Mouse (Mus musculus): ENCODE results near the gene Olfr314. TPM values are rescaled to one million over a fixed set of nuclear protein-coding genes. Genes with fewer than 3 reads are reported as not detected.
"Not testable (repeated sequence)": the region's sequence is repeated elsewhere in the genome, so short reads cannot be mapped to it uniquely, and the experiment has no call there.

The Olfr314 gene
- polyA plus RNA-seq (2012; rRNA removed): not detected in 2 replicates

DNA sequence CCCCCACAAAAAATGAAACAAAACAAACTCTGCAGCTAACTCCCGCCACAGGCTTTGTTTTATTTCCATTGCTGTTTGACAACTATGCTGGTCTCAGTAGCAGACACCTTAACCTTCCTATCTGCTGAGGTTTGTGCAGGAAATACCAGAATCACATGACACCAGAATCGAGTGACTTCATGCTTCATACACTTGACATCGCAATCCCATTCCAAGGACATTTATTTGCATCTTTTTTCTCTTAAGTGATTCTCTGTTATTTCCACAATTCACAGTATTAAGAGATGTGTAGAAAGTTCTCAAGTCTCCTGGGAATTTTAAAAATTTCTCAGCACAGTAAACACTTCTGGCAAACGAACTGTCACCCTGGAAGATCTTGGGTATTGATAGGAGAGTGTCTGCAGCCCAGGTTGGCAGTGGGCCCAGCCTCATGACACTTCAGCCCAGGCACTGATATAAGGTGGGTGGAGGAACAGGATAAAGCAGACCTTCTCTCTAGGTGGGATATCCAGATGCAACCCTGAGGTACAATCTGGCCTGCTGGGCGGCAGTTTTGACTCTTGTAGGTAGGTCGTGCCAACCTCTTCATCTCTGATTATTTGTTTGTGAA lies at the start of gene Olfr314:
Gene Olfr314, plus strand, starts transcription at position 473 of the 610 bp plus-strand sequence.
- 59% methylated on average over 6 of the region's 6 CpGs for WGBS
- Histone ChIP-seq H3K4me1 (ENCODE audit: control insufficient read depth, insufficient read depth, insufficient read length) (no peaks in the 10 kb centered on the region; the same call in 1 of the 2 replicates), H3K27ac (ENCODE audit: insufficient read depth, low read length) (no peak within 1 kb of the TSS), H3K4me3 (ENCODE audit: extremely low read depth, insufficient read depth, insufficient read length) (no peak within 1 kb of the TSS), H3K27me3 (ENCODE audit: control insufficient read depth, insufficient read depth, low read length) (no peaks in the 10 kb centered on the region), H3K36me3 (ENCODE audit: control insufficient read depth, insufficient read depth, low read length) (no peaks in the 10 kb centered on the region)
- TF ChIP-seq POLR2A (IDR thresholded peaks at IDR 0.05; ENCODE audit: low read depth, low read length) (no peak), CTCF (IDR thresholded peaks at IDR 0.05; ENCODE audit: extremely low read depth, insufficient read depth, insufficient read length, insufficient replicate concordance) (no peak)
- DNase-seq (ENCODE audit: low read depth in 1 of 2, low spot score in 2 of 2): no peak

DNA sequence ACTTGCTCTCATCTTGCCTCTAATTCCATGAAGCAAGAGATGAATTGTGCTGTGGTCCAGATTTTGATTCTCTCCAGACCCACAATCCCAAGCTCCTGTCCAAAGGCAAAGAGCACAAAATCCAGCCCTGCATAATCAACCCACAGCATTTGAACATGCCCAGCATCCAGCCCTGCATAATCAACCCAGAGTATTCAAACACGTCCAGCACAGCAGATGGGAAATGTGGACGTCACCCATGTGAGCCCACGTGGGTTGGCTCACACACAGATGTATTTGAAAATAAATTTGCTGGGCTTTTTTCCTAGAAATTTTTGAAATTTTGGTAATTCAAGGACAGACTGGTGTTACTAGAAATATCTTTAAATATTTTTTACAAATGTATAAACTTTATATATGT lies 49.4 kb upstream of the Olfr314 start:
- H3K27ac ChIP-seq (ENCODE audit: insufficient read depth, low read length): no peak overlapping the region
- H3K36me3 ChIP-seq (ENCODE audit: control insufficient read depth, insufficient read depth, low read length): no peaks in the 10 kb centered on the region
- WGBS: 56% methylated on average over 3 of the region's 3 CpGs
- no peak for TF ChIP-seq POLR2A (IDR thresholded peaks at IDR 0.05; ENCODE audit: low read depth, low read length)
- no peak for TF ChIP-seq CTCF (IDR thresholded peaks at IDR 0.05; ENCODE audit: extremely low read depth, insufficient read depth, insufficient read length, insufficient replicate concordance)
- DNase-seq (ENCODE audit: low read depth in 1 of 2, low spot score in 2 of 2): no peak
- H3K27me3 ChIP-seq (ENCODE audit: control insufficient read depth, insufficient read depth, low read length): no peaks in the 10 kb centered on the region
- no peak overlapping the region for H3K4me3 ChIP-seq (ENCODE audit: extremely low read depth, insufficient read depth, insufficient read length)
- no peaks in the 10 kb centered on the region for H3K4me1 ChIP-seq (ENCODE audit: control insufficient read depth, insufficient read depth, insufficient read length)

DNA sequence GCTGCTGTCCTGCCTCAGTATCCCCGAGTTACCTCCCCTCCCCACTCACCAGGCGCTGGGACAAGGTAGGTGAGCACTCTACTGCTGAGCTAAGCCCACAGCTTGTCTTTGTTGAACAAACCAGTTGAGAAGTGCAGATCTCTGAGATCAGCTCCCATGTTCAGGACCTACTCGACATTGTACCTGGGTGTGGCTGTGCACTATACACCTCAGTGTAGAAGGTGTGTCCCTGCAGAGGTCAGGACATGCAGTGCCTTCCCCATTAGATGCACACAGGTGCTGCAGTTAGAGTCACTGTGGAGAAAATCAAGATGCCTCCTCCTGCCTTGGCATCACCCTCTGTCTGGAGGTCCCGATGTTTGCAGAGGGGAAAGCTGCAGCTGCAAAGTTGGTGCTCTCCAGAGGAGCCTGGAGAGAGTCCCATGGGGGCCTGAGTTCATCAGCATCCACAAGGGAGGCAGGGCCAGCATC lies 43.9 kb upstream of the Olfr314 start, which contains the start of gene Olfr317:
Gene Olfr317, minus strand, starts transcription at position 421 of the 471 bp plus-strand sequence.
- DNase-seq (ENCODE audit: low read depth in 1 of 2, low spot score in 2 of 2): no peak
- Histone ChIP-seq H3K27ac (ENCODE audit: insufficient read depth, low read length) (no peak within 1 kb of the TSS), H3K36me3 (ENCODE audit: control insufficient read depth, insufficient read depth, low read length) (no peaks in the 10 kb centered on the region), H3K27me3 (ENCODE audit: control insufficient read depth, insufficient read depth, low read length) (no peaks in the 10 kb centered on the region), H3K4me3 (ENCODE audit: extremely low read depth, insufficient read depth, insufficient read length) (no peak within 1 kb of the TSS), H3K4me1 (ENCODE audit: control insufficient read depth, insufficient read depth, insufficient read length) (no peaks in the 10 kb centered on the region)
- 73% methylated on average over 4 of the region's 4 CpGs for WGBS
- TF ChIP-seq CTCF (IDR thresholded peaks at IDR 0.05; ENCODE audit: extremely low read depth, insufficient read depth, insufficient read length, insufficient replicate concordance): no peak
- TF ChIP-seq POLR2A (IDR thresholded peaks at IDR 0.05; ENCODE audit: low read depth, low read length): no peak

DNA sequence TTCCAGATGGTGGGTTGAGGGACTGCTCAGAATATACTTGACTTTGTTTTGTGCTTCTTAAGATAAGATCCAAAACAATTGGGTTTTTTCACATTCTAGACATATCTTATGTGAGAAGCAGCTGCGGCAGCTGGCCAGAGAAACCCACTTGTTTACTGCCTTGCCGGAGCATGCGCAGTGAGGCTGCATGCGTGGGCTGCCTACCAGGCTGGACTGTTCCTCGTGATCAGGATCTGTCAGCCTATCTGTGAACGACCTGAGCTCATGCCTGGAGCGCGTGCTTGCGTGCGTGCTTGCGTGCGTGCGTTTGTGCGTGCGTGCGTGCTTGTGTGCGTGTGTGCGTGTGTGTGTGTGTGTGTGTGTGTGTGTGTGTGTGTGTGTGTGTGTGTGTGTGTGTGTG lies 31.7 kb upstream of the Olfr314 start:
- H3K36me3 ChIP-seq (ENCODE audit: control insufficient read depth, insufficient read depth, low read length); DNase-seq (ENCODE audit: low read depth in 1 of 2, low spot score in 2 of 2); H3K4me3 ChIP-seq (ENCODE audit: extremely low read depth, insufficient read depth, insufficient read length); H3K4me1 ChIP-seq (ENCODE audit: control insufficient read depth, insufficient read depth, insufficient read length); H3K27me3 ChIP-seq (ENCODE audit: control insufficient read depth, insufficient read depth, low read length); H3K27ac ChIP-seq (ENCODE audit: insufficient read depth, low read length): not testable (repeated sequence)
- WGBS: 74% methylated on average over 18 of the region's 18 CpGs

DNA sequence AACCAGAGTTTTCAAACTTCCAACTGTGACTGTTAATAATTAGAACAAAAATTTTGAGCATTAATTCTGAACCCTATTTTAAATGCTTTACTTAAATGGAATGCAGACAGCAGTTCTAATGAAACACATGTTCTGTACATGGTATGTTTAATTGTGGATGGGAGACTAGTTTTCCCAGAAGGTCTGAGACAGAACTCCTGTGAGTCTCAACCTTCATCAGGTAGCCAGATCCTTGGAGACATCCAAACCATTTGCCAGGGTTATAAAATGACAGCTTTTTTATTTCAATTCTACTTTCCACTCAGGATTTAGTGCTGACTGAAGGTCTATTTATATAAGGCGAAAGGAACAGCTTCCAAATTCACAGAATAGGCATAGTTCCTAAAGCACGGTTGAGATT lies 30.3 kb upstream of the Olfr314 start, which contains the start of gene Olfr316:
Gene Olfr316, plus strand, starts transcription at position 301 of the 400 bp plus-strand sequence.
- WGBS: 87% methylated on average over 2 of the region's 2 CpGs
- H3K27ac ChIP-seq (ENCODE audit: insufficient read depth, low read length): no peak within 1 kb of the TSS
- no peak for DNase-seq (ENCODE audit: low read depth in 1 of 2, low spot score in 2 of 2)
- H3K4me3 ChIP-seq (ENCODE audit: extremely low read depth, insufficient read depth, insufficient read length): no peak within 1 kb of the TSS
- no peaks in the 10 kb centered on the region for H3K27me3 ChIP-seq (ENCODE audit: control insufficient read depth, insufficient read depth, low read length)
- no peak for TF ChIP-seq POLR2A (IDR thresholded peaks at IDR 0.05; ENCODE audit: low read depth, low read length)
- H3K36me3 ChIP-seq (ENCODE audit: control insufficient read depth, insufficient read depth, low read length): no peaks in the 10 kb centered on the region
- no peaks in the 10 kb centered on the region for H3K4me1 ChIP-seq (ENCODE audit: control insufficient read depth, insufficient read depth, insufficient read length)

DNA sequence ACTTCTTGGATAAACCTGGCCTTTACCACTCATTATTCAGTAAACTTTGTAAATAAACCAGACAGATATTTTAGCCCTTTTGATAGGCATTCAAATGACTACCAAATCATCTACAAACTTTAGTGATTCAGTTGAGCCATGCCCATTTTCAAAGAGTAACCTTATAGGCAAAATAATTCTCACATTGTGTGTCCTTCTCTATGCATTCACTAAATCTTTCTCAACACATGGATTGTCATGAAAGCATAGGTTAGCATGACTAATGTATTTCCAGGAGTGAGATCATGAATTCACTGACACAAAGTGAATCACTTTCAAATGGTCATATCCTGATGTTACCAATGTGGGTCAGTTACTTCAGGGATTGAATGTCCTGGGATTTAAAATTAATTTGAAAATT lies 9.9 kb upstream of the Olfr314 start, which contains the start of gene Olfr315:
Gene Olfr315, plus strand, starts transcription at position 301 of the 400 bp plus-strand sequence.
- DNase-seq (ENCODE audit: low read depth in 1 of 2, low spot score in 2 of 2): no peak
- Histone ChIP-seq H3K4me3 (ENCODE audit: extremely low read depth, insufficient read depth, insufficient read length) (no peak within 1 kb of the TSS), H3K4me1 (ENCODE audit: control insufficient read depth, insufficient read depth, insufficient read length) (no peaks in the 10 kb centered on the region), H3K36me3 (ENCODE audit: control insufficient read depth, insufficient read depth, low read length) (no peaks in the 10 kb centered on the region), H3K27ac (ENCODE audit: insufficient read depth, low read length) (no peak within 1 kb of the TSS), H3K27me3 (ENCODE audit: control insufficient read depth, insufficient read depth, low read length) (no peaks in the 10 kb centered on the region)
- TF ChIP-seq POLR2A (IDR thresholded peaks at IDR 0.05; ENCODE audit: low read depth, low read length) (no peak), CTCF (IDR thresholded peaks at IDR 0.05; ENCODE audit: extremely low read depth, insufficient read depth, insufficient read length, insufficient replicate concordance) (no peak)

DNA sequence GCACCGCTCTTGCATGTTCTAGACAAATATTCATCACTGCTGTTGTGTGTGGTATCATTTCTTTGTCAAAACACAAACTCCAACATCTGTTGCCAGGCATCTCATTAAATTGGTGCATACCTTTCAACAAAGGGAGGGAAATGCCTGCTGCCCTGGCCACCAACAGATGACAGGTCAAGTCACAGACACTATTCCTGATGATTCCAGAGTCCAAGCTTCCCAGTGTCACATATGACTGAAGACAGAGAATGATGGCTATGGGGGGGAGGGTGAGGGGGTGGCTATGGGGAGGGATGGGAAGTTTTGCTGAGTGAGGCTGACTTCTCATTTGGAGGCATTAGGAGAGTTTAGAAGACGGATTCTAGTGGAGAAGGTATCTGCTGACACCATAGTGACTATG lies 1.4 kb downstream of the Olfr314 start:
- TF ChIP-seq CTCF (IDR thresholded peaks at IDR 0.05; ENCODE audit: extremely low read depth, insufficient read depth, insufficient read length, insufficient replicate concordance) (no peak), POLR2A (IDR thresholded peaks at IDR 0.05; ENCODE audit: low read depth, low read length) (no peak)
- H3K27me3 ChIP-seq (ENCODE audit: control insufficient read depth, insufficient read depth, low read length): no peaks in the 10 kb centered on the region
- H3K4me3 ChIP-seq (ENCODE audit: extremely low read depth, insufficient read depth, insufficient read length): no peak overlapping the region
- WGBS: 86% methylated on average over 2 of the region's 2 CpGs
- no peaks in the 10 kb centered on the region; the same call in 1 of the 2 replicates for H3K4me1 ChIP-seq (ENCODE audit: control insufficient read depth, insufficient read depth, insufficient read length)
- H3K27ac ChIP-seq (ENCODE audit: insufficient read depth, low read length): no peak overlapping the region
- DNase-seq (ENCODE audit: low read depth in 1 of 2, low spot score in 2 of 2): no peak
- no peaks in the 10 kb centered on the region for H3K36me3 ChIP-seq (ENCODE audit: control insufficient read depth, insufficient read depth, low read length)
